Mouse (Mus musculus): ENCODE measurements around the gene Scin.

DNA sequence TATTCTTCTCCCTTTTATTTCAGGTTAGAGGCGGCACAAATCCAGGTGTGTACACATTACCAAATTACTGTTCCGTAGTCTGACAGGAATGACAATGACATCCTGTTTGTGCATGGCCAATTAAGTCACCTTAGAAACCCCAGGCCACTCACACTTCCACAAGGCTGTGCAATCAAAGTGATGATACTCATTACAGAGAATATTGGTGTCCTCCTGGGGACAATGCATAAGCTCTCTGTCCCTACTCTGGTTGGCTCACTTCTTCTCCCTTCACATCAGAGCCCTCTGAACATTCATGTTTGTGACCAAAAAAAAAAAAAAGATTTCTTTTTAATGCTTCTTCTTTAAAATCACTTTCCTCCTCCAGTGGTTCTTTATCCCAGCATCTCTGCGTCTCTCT, 106.2 kb downstream of the Scin start:
- TF ChIP-seq CTCF (IDR thresholded peaks at IDR 0.05) (no peak), POLR2A (IDR thresholded peaks at IDR 0.05; ENCODE audit: insufficient read depth, low read depth, low read length) (no peak)

All from heart, adult 2 months (tissue).